Mouse (Mus musculus): ENCODE results near the gene Olfr724. TPM values are rescaled to one million over a fixed set of nuclear protein-coding genes. Genes with fewer than 3 reads are reported as not detected.
"Not testable (repeated sequence)": the region's sequence is repeated elsewhere in the genome, so short reads cannot be mapped to it uniquely, and the experiment has no call there.

Olfr724 gene
- not detected in 2 replicates for total RNA-seq (2015; ENCODE audit: low replicate concordance)
- not detected in 2 replicates for total RNA-seq (2017; ENCODE audit: low replicate concordance)

DNA sequence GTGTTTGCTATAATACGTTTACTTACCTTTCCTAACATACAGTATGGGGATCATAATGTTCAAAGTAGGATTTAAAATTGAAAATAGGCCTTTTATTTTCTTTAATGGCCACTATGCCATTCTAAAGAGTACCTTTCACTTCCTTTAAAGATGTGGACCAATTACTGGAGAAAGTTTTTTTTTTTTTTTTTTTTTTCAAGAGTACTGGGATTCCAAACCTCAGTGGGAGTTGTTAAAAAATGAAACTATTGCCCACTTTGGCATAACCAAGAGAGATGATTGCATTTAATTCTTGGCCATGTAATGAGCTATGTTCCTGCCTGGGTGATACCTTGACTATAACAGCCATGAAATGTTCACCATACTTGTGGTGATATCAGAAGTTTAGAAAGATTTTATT, at the start of gene Olfr724:
TSS of gene Olfr724 (minus strand) at position 101 of the 400 bp plus-strand sequence.
- not testable (repeated sequence) for ATAC-seq (replicated peaks; ENCODE audit: low FRiP score, poor library complexity, severe bottlenecking)

- no peak for ATAC-seq (replicated peaks; ENCODE audit: low FRiP score, poor library complexity, severe bottlenecking)
Measured at GRCm38 (mm10) chr14:49955890-49956289, 7.2 kb downstream of the Olfr724 start.

DNA sequence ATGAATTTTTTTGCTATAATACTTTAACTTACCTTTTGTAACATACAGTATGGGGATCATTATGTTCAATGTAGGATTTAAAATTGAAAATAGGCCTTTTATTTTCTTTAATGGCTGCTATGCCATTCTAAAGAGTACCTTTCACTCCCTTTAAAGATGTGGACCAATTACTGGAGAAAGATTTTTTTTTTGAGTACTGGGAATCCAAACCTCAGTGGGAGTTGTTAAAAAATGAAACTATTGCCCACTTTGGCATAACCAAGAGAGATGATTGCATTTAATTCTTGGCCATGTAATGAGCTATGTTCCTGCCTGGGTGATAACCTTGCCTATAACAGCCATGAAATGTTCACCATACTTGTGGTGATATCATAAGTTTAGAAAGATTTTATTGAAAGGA, 31.4 kb downstream of the Olfr724 start, which contains the start of gene Olfr723:
TSS of gene Olfr723 (minus strand) at position 101 of the 400 bp plus-strand sequence.
- not testable (repeated sequence) for ATAC-seq (replicated peaks; ENCODE audit: low FRiP score, poor library complexity, severe bottlenecking)

Other genes starting within 250 kb of the Olfr724 start
- gene Armh4, start 179.9 kb downstream of the Olfr724 start, total RNA-seq (2015; ENCODE audit: low replicate concordance): not detected in 2 replicates
- gene Armh4, start 179.9 kb downstream of the Olfr724 start, total RNA-seq (2017; ENCODE audit: low replicate concordance): not detected in 2 replicates
- gene Olfr722, start 61.3 kb downstream of the Olfr724 start, total RNA-seq (2015; ENCODE audit: low replicate concordance): not detected in 2 replicates
- gene Olfr722, start 61.3 kb downstream of the Olfr724 start, total RNA-seq (2017; ENCODE audit: low replicate concordance): not detected in 2 replicates
- gene Olfr723, start 31.5 kb downstream of the Olfr724 start, total RNA-seq (2015; ENCODE audit: low replicate concordance): not detected in 2 replicates
- gene Olfr723, start 31.5 kb downstream of the Olfr724 start, total RNA-seq (2017; ENCODE audit: low replicate concordance): not detected in 2 replicates
- not detected in 2 replicates for gene Olfr725, start 77.1 kb upstream of the Olfr724 start, total RNA-seq (2015; ENCODE audit: low replicate concordance)
- gene Olfr725, start 77.1 kb upstream of the Olfr724 start, total RNA-seq (2017; ENCODE audit: low replicate concordance): not detected in 2 replicates
- gene Olfr726, start 127.7 kb upstream of the Olfr724 start, total RNA-seq (2015; ENCODE audit: low replicate concordance): not detected in 2 replicates
- not detected in 2 replicates for gene Olfr726, start 127.7 kb upstream of the Olfr724 start, total RNA-seq (2017; ENCODE audit: low replicate concordance)
- gene Olfr727, start 159.9 kb upstream of the Olfr724 start, total RNA-seq (2015; ENCODE audit: low replicate concordance): not detected in 2 replicates
- not detected in 2 replicates for gene Olfr727, start 159.9 kb upstream of the Olfr724 start, total RNA-seq (2017; ENCODE audit: low replicate concordance)
- gene Olfr728, start 179.4 kb upstream of the Olfr724 start, total RNA-seq (2015; ENCODE audit: low replicate concordance): not detected in 2 replicates
- gene Olfr728, start 179.4 kb upstream of the Olfr724 start, total RNA-seq (2017; ENCODE audit: low replicate concordance): not detected in 2 replicates
- not detected in 2 replicates for gene Olfr729, start 189.6 kb upstream of the Olfr724 start, total RNA-seq (2015; ENCODE audit: low replicate concordance)
- gene Olfr729, start 189.6 kb upstream of the Olfr724 start, total RNA-seq (2017; ENCODE audit: low replicate concordance): not detected in 2 replicates
- gene Olfr730, start 224.9 kb upstream of the Olfr724 start, total RNA-seq (2015; ENCODE audit: low replicate concordance): not detected in 2 replicates
- gene Olfr730, start 224.9 kb upstream of the Olfr724 start, total RNA-seq (2017; ENCODE audit: low replicate concordance): not detected in 2 replicates

All from erythroid progenitor cell, adult 5-6 weeks (primary cell).